Mouse (Mus musculus) heart, embryonic 13.5 days (tissue): ENCODE results near the gene Smad5. TPM values are rescaled to one million over a fixed set of nuclear protein-coding genes. Genes with fewer than 3 reads are reported as not detected.

ENCODE experiments used
- ATAC-seq: fragments of 200-750 bp; cut with Nextera tagmentation; 2 replicates; pipeline ENCODE4 v1.8.0; 2017; ENCODE audit warnings: moderate TSS enrichment; ENCODE audit not compliant: insufficient number of reproducible peaks, low FRiP score, low TSS enrichment; ENCODE audit errors: extremely low read depth
- H3K27ac ChIP-seq: fragments of 300-500 bp; sonication (generic); replicated peaks from 2 replicates; pipeline ENCODE4 v1.5.1; 2015; ENCODE audit warnings: moderate library complexity, mild to moderate bottlenecking, inconsistent platforms
- H3K27me3 ChIP-seq: fragments of 300-500 bp; sonication (generic); replicated peaks from 2 replicates; pipeline ENCODE4 v1.6.1; 2015; ENCODE audit warnings: mild to moderate bottlenecking, inconsistent platforms
- H3K36me3 ChIP-seq: fragments of 300-500 bp; sonication (generic); 2 replicates; pipeline ENCODE4 v1.6.1; 2015; ENCODE audit warnings: mild to moderate bottlenecking, inconsistent platforms
- H3K4me1 ChIP-seq: fragments of 300-500 bp; sonication (generic); 2 replicates; pipeline ENCODE4 v1.6.1; 2015; ENCODE audit warnings: inconsistent platforms
- H3K4me2 ChIP-seq: fragments of 300-500 bp; sonication (generic); 2 replicates; pipeline ENCODE4 v1.6.1; 2015; ENCODE audit warnings: inconsistent platforms, mild to moderate bottlenecking, moderate library complexity
- H3K4me3 ChIP-seq: fragments of 300-500 bp; sonication (generic); 2 replicates; pipeline ENCODE4 v1.5.1; 2015; ENCODE audit warnings: moderate library complexity, mild to moderate bottlenecking, inconsistent platforms
- H3K9ac ChIP-seq: fragments of 300-500 bp; sonication (generic); 2 replicates; pipeline ENCODE4 v1.6.1; 2015; ENCODE audit warnings: inconsistent platforms, mild to moderate bottlenecking, moderate library complexity
- H3K9me3 ChIP-seq: fragments of 300-500 bp; sonication (generic); 2 replicates; pipeline ENCODE4 v1.6.1; 2016; ENCODE audit warnings: inconsistent platforms
- WGBS: fragments of 180-500 bp; shearing (Covaris S2); methylation state at CpG from one replicate; pipeline ENCODE4 v1.1.7; 2015; ENCODE audit warnings: mixed read lengths; 5-methylcytosine and 5-hydroxymethylcytosine counted together
- polyA plus RNA-seq: library from polyadenylated mRNA; unstranded; fragments of >200 nt; fragmentation: Nextera tagmentation; extraction: Ambion mirVana; gene quantifications from 2 replicates; pipeline ENCODE4 v1.2.1, GENCODE M21; 2015

Gene Smad5
- polyA plus RNA-seq = 16.0 and 16.7 TPM in 2 replicates

DNA sequence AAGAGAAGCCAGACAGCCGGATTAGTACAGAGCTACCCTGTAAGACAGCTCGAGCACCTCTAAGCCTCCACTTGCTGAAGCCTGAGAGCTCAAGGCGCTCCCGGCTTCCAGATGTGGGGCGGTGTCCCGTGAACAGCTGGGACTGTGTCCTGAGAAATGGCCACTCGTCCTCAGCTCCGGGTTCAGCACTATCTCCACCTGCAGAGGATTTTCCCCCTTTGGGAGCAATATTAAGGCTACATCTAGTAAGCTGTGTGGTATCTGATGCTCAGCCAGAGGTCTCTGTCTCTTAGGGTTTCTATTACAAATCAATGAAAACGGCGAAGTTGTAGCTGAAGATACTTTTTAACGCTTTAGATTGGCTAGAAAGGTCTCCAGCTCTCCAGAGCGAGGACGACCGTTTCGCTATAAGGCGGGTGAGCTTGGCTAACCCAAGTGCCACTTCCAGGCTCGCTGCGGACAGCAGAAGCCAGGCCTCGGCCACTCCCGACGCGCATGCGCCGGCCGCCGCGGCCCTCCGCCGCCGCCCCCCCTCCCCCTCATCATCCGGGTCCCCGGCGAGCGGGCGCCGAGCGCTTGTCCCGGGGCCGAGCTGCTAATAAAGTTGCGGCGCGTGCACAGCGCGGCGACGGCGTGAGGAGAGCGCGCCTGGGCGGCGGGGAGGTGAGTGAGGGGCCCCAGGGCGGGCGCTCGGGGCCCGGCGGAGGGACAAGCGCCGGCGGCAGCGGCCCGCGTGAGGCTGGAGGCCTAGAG is at the start of gene Smad5:
Smad5 (plus strand) TSS at position 542 of the 753 bp plus-strand sequence.
- Histone ChIP-seq H3K27ac (peak within 1 kb of the TSS; percentile 100), H3K4me3 (peak within 1 kb of the TSS; percentile 80), H3K4me1 (peaks cover 65% of the 10 kb centered on the region), H3K9me3 (no peaks in the 10 kb centered on the region), H3K27me3 (no peaks in the 10 kb centered on the region), H3K4me2 (peak within 1 kb of the TSS; percentile 72), H3K9ac (peak within 1 kb of the TSS; percentile 99), H3K36me3 (peaks cover 6% of the 10 kb centered on the region)
- WGBS = 3% methylated on average over 62 of the region's 62 CpGs
- peak; percentile 76 for ATAC-seq

DNA sequence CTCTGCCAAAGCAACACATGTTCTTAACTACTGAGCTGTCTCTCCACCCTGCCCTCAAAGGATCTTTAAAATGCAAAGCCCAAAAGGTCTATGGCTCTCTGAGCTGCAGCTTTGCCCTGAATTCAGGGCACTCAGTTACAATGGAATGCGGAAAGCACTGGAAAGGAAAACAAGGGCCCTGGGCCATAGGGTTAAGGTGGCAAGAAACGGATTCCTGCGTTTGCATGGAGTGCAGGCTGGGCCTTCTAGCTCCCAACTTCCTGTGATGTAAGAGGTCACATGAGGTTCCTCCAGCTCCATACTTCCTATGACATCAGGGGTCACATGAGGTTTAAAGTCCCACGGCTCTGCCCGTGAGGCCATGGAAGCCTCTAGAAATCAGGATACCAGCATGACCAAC is 48.6 kb upstream of the Smad5 start:
- no peaks in the 10 kb centered on the region for H3K27me3 ChIP-seq
- no peak overlapping the region for H3K27ac ChIP-seq
- no peak for ATAC-seq
- no peak overlapping the region for H3K4me3 ChIP-seq
- WGBS = 67% methylated on average over 5 of the region's 5 CpGs
- H3K4me1 ChIP-seq = peaks cover 13% of the 10 kb centered on the region
- no peaks in the 10 kb centered on the region for H3K9me3 ChIP-seq
- no peak overlapping the region for H3K4me2 ChIP-seq
- no peaks in the 10 kb centered on the region for H3K36me3 ChIP-seq
- H3K9ac ChIP-seq = no peak overlapping the region

DNA sequence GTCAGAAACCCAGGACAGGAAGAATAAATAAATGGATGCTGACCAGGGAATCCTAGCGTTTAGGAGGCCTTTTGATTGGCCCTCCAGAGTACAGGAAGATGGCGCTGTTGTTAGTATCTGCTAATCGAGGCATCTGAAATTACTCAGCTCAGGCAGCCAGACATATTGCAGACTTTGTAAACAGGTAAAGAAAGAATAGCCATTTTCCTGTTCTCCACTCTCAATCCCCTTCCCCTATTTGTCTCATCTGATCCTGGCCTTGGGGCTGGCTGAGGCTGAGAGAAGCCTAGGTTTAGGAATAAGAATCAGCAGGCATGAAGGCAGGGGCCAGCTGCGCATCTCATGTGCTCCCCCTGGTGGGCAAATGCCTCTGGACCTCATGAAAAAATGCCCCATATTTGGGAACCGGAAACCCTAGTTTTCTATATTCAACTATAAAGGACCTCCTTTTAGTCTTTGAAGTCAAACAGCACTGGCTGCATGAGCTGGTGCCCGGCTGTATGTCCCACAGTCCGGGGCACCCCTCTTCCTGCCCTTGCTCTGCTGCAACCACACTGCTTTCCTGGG is 44.8 kb upstream of the Smad5 start:
- no peaks in the 10 kb centered on the region for H3K9me3 ChIP-seq
- H3K27me3 ChIP-seq = no peaks in the 10 kb centered on the region
- H3K4me2 ChIP-seq = no peak overlapping the region
- peaks cover 32% of the 10 kb centered on the region for H3K4me1 ChIP-seq
- no peak for ATAC-seq
- 34% methylated on average over 7 of the region's 7 CpGs for WGBS
- no peak overlapping the region; the same call in 1 of the 2 replicates for H3K27ac ChIP-seq
- H3K4me3 ChIP-seq = no peak overlapping the region
- H3K9ac ChIP-seq = no peak overlapping the region
- no peaks in the 10 kb centered on the region for H3K36me3 ChIP-seq

DNA sequence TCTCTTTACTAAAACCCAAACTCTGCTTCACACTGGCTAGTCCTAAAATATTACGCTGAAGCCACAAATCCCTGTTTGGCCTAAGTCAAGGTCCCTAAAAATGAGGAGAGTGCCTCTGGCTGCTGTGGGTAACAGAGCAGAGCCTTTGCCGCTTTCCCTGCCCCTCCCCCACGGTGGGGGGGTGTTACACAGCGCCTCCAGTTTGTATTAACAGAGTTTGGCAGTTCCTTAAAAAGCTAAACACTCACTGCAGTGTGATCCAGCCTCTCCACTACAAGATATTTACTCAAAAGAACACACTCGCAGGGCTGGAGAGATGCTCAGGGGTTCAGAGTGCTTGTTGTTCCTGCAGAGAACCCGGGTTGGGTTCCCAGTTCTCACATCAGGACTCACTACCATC is 43.9 kb upstream of the Smad5 start:
- Histone ChIP-seq H3K4me3 (no peak overlapping the region), H3K4me1 (peaks cover 35% of the 10 kb centered on the region), H3K4me2 (no peak overlapping the region), H3K9ac (no peak overlapping the region), H3K36me3 (no peaks in the 10 kb centered on the region), H3K27me3 (no peaks in the 10 kb centered on the region), H3K9me3 (no peaks in the 10 kb centered on the region), H3K27ac (no peak overlapping the region)
- 58% methylated on average over 6 of the region's 6 CpGs for WGBS
- ATAC-seq = no peak

DNA sequence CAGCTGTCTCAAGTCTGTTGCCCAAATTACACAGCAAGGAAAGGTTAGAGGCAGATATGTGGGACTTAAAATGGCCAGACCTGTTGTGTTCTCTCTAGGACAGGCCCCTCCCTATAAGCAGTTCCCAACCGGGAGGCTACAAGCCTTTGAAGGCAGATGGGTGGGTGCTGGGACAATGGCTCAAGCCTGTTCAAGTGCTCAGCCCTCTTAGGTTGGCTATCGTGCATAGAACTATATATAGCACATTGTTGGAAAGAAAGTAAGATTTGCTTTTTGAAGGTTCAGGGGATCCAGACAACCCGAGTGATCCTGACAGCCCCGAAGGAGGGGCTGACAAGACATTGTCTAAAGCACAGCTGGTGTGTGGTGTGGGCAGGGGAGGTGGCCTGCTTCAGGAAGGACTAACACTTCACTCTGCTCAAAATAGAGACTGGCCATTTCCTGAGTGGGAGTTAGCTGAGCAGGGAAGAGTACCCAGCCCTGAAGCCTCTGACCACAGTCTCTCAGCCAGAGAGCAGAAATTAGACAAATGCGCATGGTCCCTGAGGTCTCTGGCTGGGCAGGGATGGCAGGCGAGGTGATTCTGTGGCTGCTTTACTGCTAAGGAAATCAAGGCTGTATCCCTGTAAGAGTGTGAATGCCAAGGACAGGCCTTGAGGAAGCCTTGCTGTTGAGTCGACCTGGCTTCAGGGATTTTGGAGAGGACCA is 40.7 kb upstream of the Smad5 start:
- Histone ChIP-seq H3K27me3 (no peaks in the 10 kb centered on the region), H3K9ac (peak overlapping the region; percentile 41; the same call in 1 of the 2 replicates), H3K36me3 (no peaks in the 10 kb centered on the region), H3K4me1 (peaks cover 35% of the 10 kb centered on the region), H3K4me2 (peak overlapping the region; percentile 33), H3K4me3 (no peak overlapping the region), H3K9me3 (no peaks in the 10 kb centered on the region), H3K27ac (peak overlapping the region; percentile 89)
- ATAC-seq = peak; percentile 38; the same call in 1 of the 2 replicates
- WGBS = 30% methylated on average over 7 of the region's 7 CpGs

DNA sequence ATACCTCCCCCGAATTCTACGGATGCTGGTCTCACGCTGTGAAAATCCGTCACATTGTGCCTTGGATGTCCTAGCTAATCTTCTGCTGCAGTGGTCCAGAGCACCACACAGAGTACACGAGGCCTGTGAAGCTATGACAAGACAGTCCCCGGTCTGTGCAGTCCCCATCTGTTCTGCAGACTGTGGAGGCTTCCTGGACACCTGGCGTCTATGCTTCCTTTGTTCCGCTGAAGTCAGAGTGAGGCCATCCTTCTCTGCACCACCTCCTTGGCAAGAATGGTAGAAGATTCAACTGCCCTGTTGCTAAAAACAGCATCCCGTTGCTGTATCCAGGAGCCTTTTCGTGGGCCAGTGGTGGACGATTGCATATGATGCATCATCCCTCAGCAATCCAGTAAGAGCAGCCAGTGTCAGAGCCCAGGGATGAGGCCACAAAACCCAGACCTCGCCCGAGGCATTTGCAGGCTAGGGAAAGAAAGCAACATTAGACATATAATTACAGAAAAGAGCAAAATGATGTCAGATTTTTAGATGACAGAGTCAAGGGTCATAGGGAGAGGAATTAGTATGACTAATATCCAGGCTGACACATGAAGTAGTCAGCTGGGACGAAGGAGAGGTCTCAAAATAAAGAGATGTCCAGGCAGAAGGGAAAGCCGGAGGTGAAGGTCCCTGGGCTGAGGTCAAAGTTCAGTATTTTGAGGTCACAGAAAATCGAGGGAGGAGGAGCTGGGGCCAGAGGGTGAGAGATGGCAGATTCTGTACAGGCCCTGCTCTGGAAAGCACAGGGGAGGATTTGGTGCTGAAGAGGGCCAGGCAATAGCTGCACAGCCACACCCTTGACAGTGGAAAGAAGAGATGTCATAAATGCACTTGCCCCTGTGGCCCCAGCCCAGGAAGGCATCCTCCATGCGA is 38.3 kb upstream of the Smad5 start:
- no peaks in the 10 kb centered on the region for H3K36me3 ChIP-seq
- H3K9me3 ChIP-seq = no peaks in the 10 kb centered on the region
- H3K4me3 ChIP-seq = no peak overlapping the region
- WGBS = 70% methylated on average over 17 of the region's 17 CpGs
- H3K4me1 ChIP-seq = peaks cover 36% of the 10 kb centered on the region
- H3K9ac ChIP-seq = no peak overlapping the region
- no peaks in the 10 kb centered on the region for H3K27me3 ChIP-seq
- H3K4me2 ChIP-seq = no peak overlapping the region
- H3K27ac ChIP-seq = no peak overlapping the region; the same call in 1 of the 2 replicates
- no peak for ATAC-seq

DNA sequence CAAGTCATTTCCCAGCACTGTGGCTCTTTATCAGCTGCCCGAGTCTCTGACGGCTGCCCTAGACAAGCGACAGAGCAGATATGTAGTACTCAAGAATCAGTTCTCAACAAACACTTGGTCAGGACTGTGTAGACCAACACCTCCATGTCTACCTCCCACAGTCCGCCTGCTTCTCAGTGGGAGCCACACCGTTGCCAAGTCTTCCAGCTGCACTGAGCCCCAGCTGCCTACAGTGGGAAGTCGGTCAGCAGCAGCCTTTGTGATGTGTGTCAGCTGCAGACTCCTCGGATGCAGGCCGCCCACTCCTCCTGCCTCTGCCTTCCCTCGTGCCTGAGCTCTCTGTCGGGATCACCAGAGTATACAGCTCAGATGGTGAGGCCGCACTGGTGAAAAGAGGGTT is 31.6 kb upstream of the Smad5 start:
- no peak overlapping the region for H3K27ac ChIP-seq
- H3K9me3 ChIP-seq = no peaks in the 10 kb centered on the region
- no peaks in the 10 kb centered on the region; the same call in 1 of the 2 replicates for H3K27me3 ChIP-seq
- peaks cover 37% of the 10 kb centered on the region for H3K4me1 ChIP-seq
- H3K9ac ChIP-seq = no peak overlapping the region
- no peak overlapping the region for H3K4me2 ChIP-seq
- H3K4me3 ChIP-seq = no peak overlapping the region
- WGBS = 23% methylated on average over 11 of the region's 11 CpGs
- no peak for ATAC-seq
- H3K36me3 ChIP-seq = no peaks in the 10 kb centered on the region

DNA sequence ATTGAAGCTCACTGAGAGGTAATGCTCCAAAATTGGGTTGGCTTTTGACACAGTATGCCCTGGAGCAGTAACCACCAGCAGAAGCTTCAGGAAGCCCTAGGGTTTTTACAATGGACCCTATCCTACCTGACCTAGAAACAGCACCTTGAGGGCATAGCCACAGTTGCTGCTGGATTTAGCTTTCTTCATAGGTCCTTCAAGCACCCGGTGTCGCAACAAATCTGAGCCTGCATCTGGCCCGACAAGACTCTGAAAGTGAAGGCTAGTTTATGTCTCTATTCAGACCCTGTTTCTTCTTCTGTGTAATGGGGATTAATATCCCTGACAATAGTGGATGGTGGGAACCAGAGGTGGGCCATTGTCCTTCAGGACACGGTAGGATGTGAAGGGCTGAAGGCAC is 25.1 kb upstream of the Smad5 start:
- Histone ChIP-seq H3K4me2 (peak overlapping the region; percentile 24), H3K4me3 (no peak overlapping the region), H3K9ac (no peak overlapping the region), H3K27ac (peak overlapping the region; percentile 85), H3K36me3 (no peaks in the 10 kb centered on the region), H3K27me3 (no peaks in the 10 kb centered on the region; the same call in 1 of the 2 replicates), H3K4me1 (peaks cover 50% of the 10 kb centered on the region), H3K9me3 (no peaks in the 10 kb centered on the region)
- no peak for ATAC-seq
- WGBS = 61% methylated on average over 4 of the region's 4 CpGs

DNA sequence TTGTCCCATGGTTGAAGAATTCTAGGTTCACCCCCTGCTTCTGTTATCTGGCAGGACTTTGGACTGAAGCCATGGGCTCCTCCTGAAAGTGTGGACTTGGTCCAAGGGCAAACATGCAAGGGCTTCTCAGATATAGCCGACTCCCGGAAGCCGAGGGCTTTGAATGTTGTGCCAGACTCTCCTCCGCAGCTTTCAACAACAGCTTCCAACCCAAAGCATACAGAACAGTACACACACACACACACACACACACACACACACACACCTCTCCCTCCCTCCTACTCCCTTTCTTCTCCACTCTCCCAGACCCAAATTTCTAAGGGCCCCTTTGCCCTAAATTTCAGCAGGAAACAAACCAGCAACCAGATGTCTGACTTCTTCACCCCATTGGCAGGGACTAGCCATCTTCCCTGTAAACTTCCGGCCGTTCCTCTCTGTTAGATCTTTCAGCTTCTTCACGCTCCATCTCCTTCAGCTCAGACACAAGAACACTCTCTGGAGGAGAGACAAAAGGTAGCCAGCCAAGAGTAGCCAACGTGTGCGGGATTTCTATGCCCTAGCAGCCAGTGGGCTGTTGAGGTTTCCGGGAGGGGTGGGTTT is 24.5 kb upstream of the Smad5 start:
- peak overlapping the region; percentile 24 for H3K4me2 ChIP-seq

DNA sequence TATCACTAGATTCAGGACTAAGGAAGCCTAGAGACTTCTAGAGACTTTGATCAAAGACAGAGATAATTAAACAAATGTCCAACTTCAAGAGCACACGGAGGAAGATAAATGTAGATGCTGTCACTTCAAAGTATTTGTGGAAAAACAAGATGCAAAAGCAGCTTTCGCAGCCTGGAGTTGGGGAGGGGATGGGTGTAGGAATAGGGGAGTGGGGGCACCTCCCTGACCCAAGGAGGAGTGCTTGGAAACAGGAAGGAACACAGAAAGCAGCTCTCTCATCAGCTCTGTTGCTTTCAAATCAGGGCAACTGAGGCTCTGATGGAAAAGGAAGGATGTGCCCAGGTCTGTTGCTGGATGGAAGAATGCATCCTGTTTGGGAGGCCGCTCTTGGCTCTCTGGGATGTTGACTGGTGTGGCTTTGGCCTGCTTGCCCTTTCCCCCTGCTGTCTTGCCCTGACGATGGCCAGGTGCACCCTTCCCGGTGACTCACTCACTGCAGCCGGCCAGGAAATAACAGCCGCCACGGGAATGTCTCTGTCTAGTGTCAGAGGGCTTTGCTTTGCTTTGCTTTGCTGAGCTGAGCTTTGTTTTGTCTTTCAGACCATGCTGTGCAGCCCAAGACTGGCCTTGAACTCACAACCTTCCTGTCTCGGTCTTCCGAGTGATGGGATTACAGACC is 23.8 kb upstream of the Smad5 start:
- H3K4me3 ChIP-seq = no peak overlapping the region
- H3K9me3 ChIP-seq = no peaks in the 10 kb centered on the region
- 0 out of 2 replicates have a peak overlapping the region, but pooled peaks have one; percentile 28 for H3K9ac ChIP-seq
- H3K4me1 ChIP-seq = peaks cover 50% of the 10 kb centered on the region
- no peaks in the 10 kb centered on the region for H3K36me3 ChIP-seq
- peak overlapping the region; percentile 24 for H3K4me2 ChIP-seq
- H3K27me3 ChIP-seq = no peaks in the 10 kb centered on the region; the same call in 1 of the 2 replicates
- no peak for ATAC-seq
- peak overlapping the region; percentile 85 for H3K27ac ChIP-seq
- 35% methylated on average over 10 of the region's 10 CpGs for WGBS

More for the DNA sequence above, 24.5 kb upstream of the Smad5 start:
- Histone ChIP-seq H3K4me3 (no peak overlapping the region), H3K4me1 (peaks cover 49% of the 10 kb centered on the region), H3K9ac (0 out of 2 replicates have a peak overlapping the region, but pooled peaks have one; percentile 28), H3K9me3 (no peaks in the 10 kb centered on the region), H3K27me3 (no peaks in the 10 kb centered on the region; the same call in 1 of the 2 replicates), H3K27ac (peak overlapping the region; percentile 85), H3K36me3 (no peaks in the 10 kb centered on the region)
- WGBS = 30% methylated on average over 10 of the region's 10 CpGs
- ATAC-seq = 0 out of 2 replicates have a peak, but pooled peaks have one; percentile 15
